Mouse (Mus musculus) neural tube, embryonic 11.5 days (tissue): ENCODE measurements around the gene App. TPM values are rescaled to one million over a fixed set of nuclear protein-coding genes. Genes with fewer than 3 reads are reported as not detected.

Source experiments
- ATAC-seq: fragments of 200-750 bp; cut with Nextera tagmentation; 2 replicates; pipeline ENCODE4 v1.8.0; 2017; ENCODE audit warnings: moderate number of reproducible peaks, mild to moderate bottlenecking, moderate TSS enrichment, moderate library complexity; ENCODE audit not compliant: insufficient read depth, low FRiP score, low TSS enrichment
- DNase-seq: peaks from one replicate; pipeline ENCODE4 v3.0.0-alpha.2; 2015; ENCODE audit warnings: low spot score
- H3K27ac ChIP-seq: fragments of 300-500 bp; sonication (generic); 2 replicates; pipeline ENCODE4 v1.5.1; 2014; ENCODE audit warnings: low read depth, mild to moderate bottlenecking, low read length
- H3K27me3 ChIP-seq: fragments of 300-500 bp; sonication (generic); 2 replicates; pipeline ENCODE4 v1.6.1; 2014; ENCODE audit warnings: mild to moderate bottlenecking, low read length, mixed read lengths; ENCODE audit not compliant: control insufficient read depth, insufficient read depth
- H3K36me3 ChIP-seq: fragments of 300-500 bp; sonication (generic); 2 replicates; pipeline ENCODE4 v1.6.1; 2014; ENCODE audit warnings: mild to moderate bottlenecking, low read length, moderate library complexity, mixed read lengths; ENCODE audit not compliant: control insufficient read depth, insufficient read depth
- H3K4me1 ChIP-seq: fragments of 300-500 bp; sonication (generic); 2 replicates; pipeline ENCODE4 v1.6.1; 2014; ENCODE audit warnings: low read length, mixed read lengths; ENCODE audit not compliant: control insufficient read depth, insufficient read depth
- H3K4me2 ChIP-seq: fragments of 300-500 bp; sonication (generic); 2 replicates; pipeline ENCODE4 v1.6.1; 2014; ENCODE audit warnings: low read depth, mild to moderate bottlenecking, moderate library complexity
- H3K4me3 ChIP-seq: fragments of 300-500 bp; sonication (generic); 2 replicates; pipeline ENCODE4 v1.5.1; 2014; ENCODE audit warnings: low read depth, low read length
- H3K9ac ChIP-seq: fragments of 300-500 bp; sonication (generic); 2 replicates; pipeline ENCODE4 v1.6.1; 2014; ENCODE audit warnings: mild to moderate bottlenecking, low read length
- H3K9me3 ChIP-seq: fragments of 300-500 bp; sonication (generic); 2 replicates; pipeline ENCODE4 v1.6.1; 2016; ENCODE audit warnings: low read length; ENCODE audit not compliant: control insufficient read depth
- WGBS: fragments of 180-500 bp; shearing (Covaris S2); extraction: QIAGEN DNeasy Blood & Tissue Kit; methylation state at CpG from one replicate; pipeline ENCODE4 v1.1.7; 2014; 5-methylcytosine and 5-hydroxymethylcytosine counted together
- polyA plus RNA-seq: library from polyadenylated mRNA; unstranded; fragments of >200 nt; fragmentation: Nextera tagmentation; extraction: Ambion mirVana; gene quantifications from 2 replicates; pipeline ENCODE4 v1.2.1, GENCODE M21; 2014

The App gene
- polyA plus RNA-seq, 1 experiment from 2014 or later = 210 TPM

GRCm38 (mm10) chr16:85127661-85128346 lies 45.8 kb downstream of the App start:
- Histone ChIP-seq H3K4me1 (peaks cover 14% of the 10 kb centered on the region), H3K27me3 (no peaks in the 10 kb centered on the region), H3K9me3 (no peaks in the 10 kb centered on the region), H3K36me3 (no peaks in the 10 kb centered on the region; the same call in 1 of the 2 replicates), H3K9ac (no peak overlapping the region), H3K4me3 (no peak overlapping the region), H3K4me2 (no peak overlapping the region), H3K27ac (peak overlapping the region; percentile 69)
- DNase-seq (no peak), ATAC-seq (no peak)
- WGBS = 66% methylated on average over 11 of the region's 11 CpGs

DNA sequence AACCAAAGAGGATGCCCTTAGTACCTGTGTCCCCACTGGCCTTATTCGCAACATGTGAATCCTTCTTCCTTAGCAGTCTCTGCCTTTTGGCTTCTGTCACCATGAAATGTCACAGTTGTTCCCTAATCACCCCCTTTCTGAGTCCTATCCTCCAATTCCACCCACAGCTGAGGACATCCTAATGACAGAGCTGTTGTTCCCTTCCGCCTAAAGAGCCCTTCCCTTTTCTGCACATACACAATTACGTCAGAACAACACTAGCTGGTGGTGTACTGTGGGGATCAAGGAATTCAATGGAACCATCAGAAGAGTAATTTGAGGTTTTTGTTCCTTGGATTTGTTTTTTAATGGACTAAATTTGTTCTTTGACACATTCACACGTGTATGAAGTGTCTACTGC lies 48.9 kb downstream of the App start:
- Histone ChIP-seq H3K27me3 (no peaks in the 10 kb centered on the region), H3K4me2 (no peak overlapping the region), H3K4me1 (peaks cover 11% of the 10 kb centered on the region), H3K9ac (no peak overlapping the region), H3K36me3 (no peaks in the 10 kb centered on the region; the same call in 1 of the 2 replicates), H3K4me3 (no peak overlapping the region), H3K27ac (no peak overlapping the region), H3K9me3 (no peaks in the 10 kb centered on the region)
- 88% methylated on average over 4 of the region's 4 CpGs for WGBS
- ATAC-seq (no peak), DNase-seq (no peak)

DNA sequence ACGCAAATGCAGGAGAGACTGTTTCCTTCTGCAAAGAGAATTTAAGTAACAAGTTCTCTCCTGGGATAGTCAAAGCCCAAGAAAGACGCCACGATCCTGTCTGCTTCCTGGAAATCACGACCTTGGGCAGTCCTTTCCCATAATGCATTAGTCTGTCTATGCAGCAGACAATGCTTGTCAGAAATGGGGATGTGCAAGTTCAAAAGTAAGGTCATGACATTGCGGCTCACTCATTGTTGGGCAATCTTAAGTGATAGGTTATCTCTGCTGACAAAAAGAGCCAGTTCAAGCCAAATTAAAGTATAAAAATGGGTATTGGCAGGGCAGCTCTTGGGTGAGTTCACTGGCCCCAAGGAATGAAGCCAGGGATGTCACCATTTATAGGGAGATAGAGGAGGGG lies 51.6 kb downstream of the App start:
- Histone ChIP-seq H3K36me3 (no peaks in the 10 kb centered on the region; the same call in 1 of the 2 replicates), H3K9ac (no peak overlapping the region), H3K27ac (no peak overlapping the region), H3K4me3 (no peak overlapping the region), H3K9me3 (no peaks in the 10 kb centered on the region), H3K4me1 (no peaks in the 10 kb centered on the region), H3K27me3 (no peaks in the 10 kb centered on the region), H3K4me2 (no peak overlapping the region)
- DNase-seq (no peak), ATAC-seq (no peak)
- WGBS = 79% methylated on average over 5 of the region's 5 CpGs

DNA sequence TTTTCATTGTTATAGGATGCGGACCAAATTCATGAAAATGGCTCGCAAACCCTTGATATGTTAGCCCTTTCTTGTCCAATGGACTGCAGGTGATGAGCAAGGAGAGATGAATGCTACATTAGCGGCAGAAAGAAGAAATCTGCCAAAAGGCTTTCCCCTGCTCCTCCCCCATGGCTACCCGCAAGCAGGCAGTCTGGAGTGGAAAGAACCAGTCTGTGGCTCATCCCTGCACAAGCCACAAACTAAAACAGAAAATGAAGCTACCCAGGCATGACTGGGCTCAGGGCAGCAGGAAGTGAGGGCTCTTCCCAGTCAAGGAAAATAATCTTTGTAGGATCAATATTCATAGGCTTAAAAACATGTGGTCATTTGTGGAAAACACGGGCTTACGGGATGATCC lies 54.6 kb downstream of the App start:
- DNase-seq = no peak
- Histone ChIP-seq H3K4me1 (no peaks in the 10 kb centered on the region), H3K4me3 (no peak overlapping the region), H3K9me3 (no peaks in the 10 kb centered on the region), H3K9ac (no peak overlapping the region), H3K36me3 (no peaks in the 10 kb centered on the region), H3K27ac (no peak overlapping the region), H3K4me2 (no peak overlapping the region), H3K27me3 (no peaks in the 10 kb centered on the region)
- WGBS = 93% methylated on average over 6 of the region's 6 CpGs
- ATAC-seq = no peak

DNA sequence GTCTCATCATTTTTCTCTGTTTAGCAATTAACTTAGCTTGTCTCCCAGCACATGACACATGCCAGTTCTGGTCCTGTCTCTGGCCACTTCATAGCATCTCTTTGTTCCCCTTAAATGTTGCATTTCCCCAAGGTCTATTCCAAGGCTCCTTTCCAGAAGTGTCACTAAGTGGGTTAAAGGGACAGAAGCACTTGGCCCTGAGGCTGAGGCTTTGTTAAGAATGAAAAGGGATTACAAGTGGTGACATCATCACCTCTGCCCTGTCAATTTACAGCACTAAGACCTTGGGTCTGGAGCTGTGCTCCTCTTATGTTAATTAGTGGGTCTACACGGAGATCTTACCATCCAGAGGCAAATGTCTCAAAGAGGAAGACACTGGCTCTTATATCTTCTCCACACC lies 56.0 kb downstream of the App start:
- no peaks in the 10 kb centered on the region for H3K9me3 ChIP-seq
- DNase-seq (no peak), ATAC-seq (no peak)
- H3K36me3 ChIP-seq = no peaks in the 10 kb centered on the region
- no peaks in the 10 kb centered on the region for H3K4me1 ChIP-seq
- H3K4me2 ChIP-seq = no peak overlapping the region
- H3K4me3 ChIP-seq = no peak overlapping the region
- H3K27ac ChIP-seq = no peak overlapping the region
- 60% methylated on average over 1 of the region's 1 CpGs for WGBS
- no peaks in the 10 kb centered on the region for H3K27me3 ChIP-seq
- no peak overlapping the region for H3K9ac ChIP-seq

GRCm38 (mm10) chr16:85115837-85116236 lies 57.7 kb downstream of the App start:
- no peak for DNase-seq
- 95% methylated on average over 5 of the region's 5 CpGs for WGBS

GRCm38 (mm10) chr16:85114742-85115141 lies 58.8 kb downstream of the App start:
- Histone ChIP-seq H3K9me3 (no peaks in the 10 kb centered on the region), H3K4me2 (no peak overlapping the region), H3K27me3 (no peaks in the 10 kb centered on the region), H3K9ac (no peak overlapping the region), H3K36me3 (no peaks in the 10 kb centered on the region), H3K4me1 (no peaks in the 10 kb centered on the region; the same call in 1 of the 2 replicates), H3K27ac (no peak overlapping the region), H3K4me3 (no peak overlapping the region)
- WGBS = 87% methylated on average over 1 of the region's 1 CpGs
- no peak for DNase-seq
- ATAC-seq = no peak

More at GRCm38 (mm10) chr16:85115837-85116236, 57.7 kb downstream of the App start:
- H3K4me3 ChIP-seq = no peak overlapping the region
- no peak overlapping the region for H3K4me2 ChIP-seq
- H3K27ac ChIP-seq = no peak overlapping the region
- H3K9me3 ChIP-seq = no peaks in the 10 kb centered on the region
- H3K9ac ChIP-seq = no peak overlapping the region
- H3K36me3 ChIP-seq = no peaks in the 10 kb centered on the region
- H3K4me1 ChIP-seq = no peaks in the 10 kb centered on the region; the same call in 1 of the 2 replicates
- no peaks in the 10 kb centered on the region for H3K27me3 ChIP-seq
- no peak for ATAC-seq

- H3K4me1 ChIP-seq = no peaks in the 10 kb centered on the region; the same call in 1 of the 2 replicates
- no peak overlapping the region for H3K27ac ChIP-seq
- H3K4me2 ChIP-seq = no peak overlapping the region
- DNase-seq = no peak
- no peak overlapping the region for H3K9ac ChIP-seq
- no peak overlapping the region for H3K4me3 ChIP-seq
- no peaks in the 10 kb centered on the region for H3K36me3 ChIP-seq
- ATAC-seq = no peak
- no peaks in the 10 kb centered on the region for H3K27me3 ChIP-seq
- 88% methylated on average over 2 of the region's 2 CpGs for WGBS
- no peaks in the 10 kb centered on the region for H3K9me3 ChIP-seq
These were observed 59.6 kb downstream of the App start for GRCm38 (mm10) chr16:85113941-85114340.

GRCm38 (mm10) chr16:85112254-85112653 lies 61.3 kb downstream of the App start:
- no peaks in the 10 kb centered on the region for H3K36me3 ChIP-seq
- H3K4me2 ChIP-seq = no peak overlapping the region
- no peaks in the 10 kb centered on the region for H3K27me3 ChIP-seq
- no peak overlapping the region for H3K4me3 ChIP-seq
- H3K9ac ChIP-seq = no peak overlapping the region
- ATAC-seq = no peak
- H3K27ac ChIP-seq = no peak overlapping the region
- H3K4me1 ChIP-seq = no peaks in the 10 kb centered on the region; the same call in 1 of the 2 replicates
- DNase-seq = no peak
- no peaks in the 10 kb centered on the region for H3K9me3 ChIP-seq
- WGBS = 84% methylated on average over 2 of the region's 2 CpGs
